Mouse (Mus musculus): ENCODE measurements around the gene C3ar1. TPM values are rescaled to one million over a fixed set of nuclear protein-coding genes. Genes with fewer than 3 reads are reported as not detected.

Gene C3ar1
- polyA plus RNA-seq, 1 experiment, result 808 TPM

DNA sequence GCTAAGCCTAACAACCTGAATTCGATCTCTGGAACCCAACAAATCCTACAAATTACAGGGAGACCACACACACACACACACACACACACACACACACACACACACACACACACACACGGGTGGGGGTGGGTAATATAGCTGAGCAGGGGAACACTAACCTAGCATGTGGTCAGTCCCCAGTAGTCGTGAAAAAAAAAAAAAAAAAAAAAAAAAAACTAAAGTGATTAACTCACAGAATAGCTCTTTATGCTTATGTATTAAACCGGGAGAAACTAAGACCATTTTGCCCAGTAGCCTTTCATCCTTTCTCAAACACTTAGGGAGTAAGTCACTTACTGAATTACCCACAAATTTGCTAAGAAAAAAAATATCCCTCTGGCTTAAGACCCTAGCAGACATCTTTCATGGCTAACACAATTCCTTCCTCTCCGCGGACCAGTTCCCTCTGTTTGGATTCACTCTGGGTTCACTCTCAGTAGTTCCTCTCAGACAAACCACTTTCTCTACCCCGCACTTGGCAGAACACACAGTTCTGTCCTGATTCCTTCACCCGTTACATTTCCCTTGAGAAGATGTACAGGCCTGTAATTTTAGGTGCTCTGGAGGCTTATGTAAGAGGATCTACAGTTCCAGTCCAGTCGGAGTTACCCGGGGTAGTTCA is 55.2 kb downstream of the C3ar1 start:
- TF ChIP-seq POLR2A (IDR thresholded peaks at IDR 0.05; ENCODE audit: borderline replicate concordance, low read depth, low read length) (no peak), CTCF (IDR thresholded peaks at IDR 0.05; ENCODE audit: low read depth, low read length) (no peak)

More for the DNA sequence above, 55.2 kb downstream of the C3ar1 start:
- peak overlapping the region; percentile 96 for H3K27ac ChIP-seq (ENCODE audit: insufficient read depth, low read depth, low read length)
- peaks cover 13% of the 10 kb centered on the region for H3K4me1 ChIP-seq (ENCODE audit: control insufficient read depth, insufficient read depth, low read length)
- H3K4me3 ChIP-seq (ENCODE audit: insufficient read depth, low read length), result peak overlapping the region; percentile 67

Other genes starting within 250 kb of the C3ar1 start
- 30.2 and 32.0 TPM in 2 replicates for gene Gdf3, start 246.1 kb downstream of the C3ar1 start, polyA plus RNA-seq (2012; ENCODE audit: insufficient read depth, insufficient read length, missing spikeins)
- 14.6 and 20.2 TPM in 2 replicates for gene Dppa3, start 229.8 kb downstream of the C3ar1 start, polyA plus RNA-seq (2012; ENCODE audit: insufficient read depth, insufficient read length, missing spikeins)
- not detected in 2 replicates for gene Nanog, start 148.7 kb downstream of the C3ar1 start, polyA plus RNA-seq (2012; ENCODE audit: insufficient read depth, insufficient read length, missing spikeins)
- 5.8 and 6.4 TPM in 2 replicates for gene Slc2a3, start 54.5 kb downstream of the C3ar1 start, polyA plus RNA-seq (2012; ENCODE audit: insufficient read depth, insufficient read length, missing spikeins)
- gene Foxj2, start 36.2 kb downstream of the C3ar1 start, polyA plus RNA-seq (2012; ENCODE audit: insufficient read depth, insufficient read length, missing spikeins), result 30.3 and 34.4 TPM in 2 replicates
- gene Necap1, start 18.3 kb upstream of the C3ar1 start, polyA plus RNA-seq (2012; ENCODE audit: insufficient read depth, insufficient read length, missing spikeins), result 61.2 and 67.3 TPM in 2 replicates
- gene Clec4a1, start 65.7 kb upstream of the C3ar1 start, polyA plus RNA-seq (2012; ENCODE audit: insufficient read depth, insufficient read length, missing spikeins), result 1,148 and 1,154 TPM in 2 replicates
- 491 and 503 TPM in 2 replicates for gene Clec4a3, start 96.4 kb upstream of the C3ar1 start, polyA plus RNA-seq (2012; ENCODE audit: insufficient read depth, insufficient read length, missing spikeins)
- gene Clec4a4, start 134.2 kb upstream of the C3ar1 start, polyA plus RNA-seq (2012; ENCODE audit: insufficient read depth, insufficient read length, missing spikeins), result 1.2 and 3.0 TPM in 2 replicates
- gene Clec4b1, start 193.8 kb upstream of the C3ar1 start, polyA plus RNA-seq (2012; ENCODE audit: insufficient read depth, insufficient read length, missing spikeins), result 78.5 and 82.7 TPM in 2 replicates

All from bone marrow macrophage, adult 2 months (primary cell).